In the genomic region with DNA sequence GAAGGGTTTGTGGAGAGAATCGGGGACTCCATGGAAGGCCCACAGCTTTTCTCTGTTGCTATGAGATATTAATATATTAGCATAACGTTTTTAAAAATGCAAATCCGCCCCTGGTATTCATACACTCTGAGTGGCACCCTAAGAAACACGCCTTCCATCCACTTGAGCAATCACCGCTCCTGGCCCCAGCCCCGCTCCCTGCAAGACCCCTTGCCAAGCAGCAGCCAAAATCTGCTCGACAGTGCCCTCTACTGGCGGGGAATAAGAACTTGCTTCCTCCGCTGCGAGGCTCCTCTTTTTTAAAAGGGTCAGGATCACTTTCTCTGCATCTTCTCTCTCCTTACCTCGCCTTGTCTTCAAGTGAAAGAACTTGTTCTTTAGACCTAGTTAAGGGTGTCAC, we compare ENCODE assay signal across 8 mouse cellular contexts.
DNase-seq lines count a peak whose midpoint lies in the region; ATAC-seq and TF ChIP-seq lines count a peak whose summit lies in the region.

No protein-coding gene starts in this region.

- H3K4me3 ChIP-seq in hindbrain, postnatal 0 days (ENCODE audit: low read length): no peak overlapping the region
- peak overlapping the region; percentile 36 for H3K4me3 ChIP-seq in limb, embryonic 12.5 days (replicated peaks)
- no peak overlapping the region for H3K4me3 ChIP-seq in midbrain, embryonic 14.5 days (replicated peaks; ENCODE audit: low read depth, low read length)

- H3K4me2 ChIP-seq in hindbrain, postnatal 0 days (ENCODE audit: low read depth, low read length): no peak overlapping the region
- H3K4me2 ChIP-seq in limb, embryonic 12.5 days: peak overlapping the region; percentile 55
- H3K4me2 ChIP-seq in midbrain, embryonic 14.5 days (ENCODE audit: low read length): no peak overlapping the region; the same call in 1 of the 2 replicates

- 0 out of 2 replicates have a peak, but pooled peaks cover 5% of the 10 kb centered on the region for H3K4me1 ChIP-seq in hindbrain, postnatal 0 days (ENCODE audit: insufficient read depth, low read length)
- H3K4me1 ChIP-seq in limb, embryonic 12.5 days (replicated peaks): peaks cover 64% of the 10 kb centered on the region
- peaks cover 22% of the 10 kb centered on the region for H3K4me1 ChIP-seq in midbrain, embryonic 14.5 days (ENCODE audit: control insufficient read depth, insufficient read depth, low read length)

- peak; percentile 88 for TF ChIP-seq CTCF in hindbrain, postnatal 0 days (IDR thresholded peaks at IDR 0.05; ENCODE audit: low read depth)

- peak; percentile 65; the same call in 1 of the 2 replicates for ATAC-seq in hindbrain, postnatal 0 days
- ATAC-seq in limb, embryonic 12.5 days (ENCODE audit: insufficient number of reproducible peaks, insufficient read depth, low FRiP score, low TSS enrichment, low read depth): no peak
- peak; percentile 74 for ATAC-seq in midbrain, embryonic 14.5 days (ENCODE audit: low FRiP score, low TSS enrichment)
- no peak; the same call in 1 of the 2 replicates for ATAC-seq in erythroblast, adult 5-6 weeks (replicated peaks; ENCODE audit: low FRiP score, poor library complexity, severe bottlenecking)

- no peaks in the 10 kb centered on the region for H3K36me3 ChIP-seq in hindbrain, postnatal 0 days (ENCODE audit: insufficient read depth, low read length)
- H3K36me3 ChIP-seq in limb, embryonic 12.5 days: no peaks in the 10 kb centered on the region
- H3K36me3 ChIP-seq in midbrain, embryonic 14.5 days (ENCODE audit: control insufficient read depth, insufficient read depth, low read length): no peaks in the 10 kb centered on the region

- no peak overlapping the region for H3K9ac ChIP-seq in hindbrain, postnatal 0 days (replicated peaks; ENCODE audit: low read length)
- peak overlapping the region; percentile 53 for H3K9ac ChIP-seq in limb, embryonic 12.5 days (replicated peaks)
- no peak overlapping the region for H3K9ac ChIP-seq in midbrain, embryonic 14.5 days (replicated peaks; ENCODE audit: low read length)

- peak; percentile 46 to 84 for DNase-seq in adrenal gland, adult (ENCODE audit: inconsistent age in 2 of 2, low spot score in 1 of 2)
- DNase-seq in cerebellum, postnatal 4 days (ENCODE audit: low spot score in 2 of 2): peak; percentile 75 to 91
- peak; percentile 5 to 14 for DNase-seq in gastrocnemius, adult 8-10 months (ENCODE audit: low spot score in 2 of 2)
- peak; percentile 93 for DNase-seq in hindbrain, postnatal 0 days (ENCODE audit: low spot score)
- DNase-seq in midbrain, embryonic 14.5 days: peak; percentile 93
- DNase-seq in spleen, postnatal 14 days (ENCODE audit: low spot score in 2 of 2): peak; percentile 57 to 67

- H3K27ac ChIP-seq in hindbrain, postnatal 0 days: no peak overlapping the region
- H3K27ac ChIP-seq in limb, embryonic 12.5 days: peak overlapping the region; percentile 89
- H3K27ac ChIP-seq in midbrain, embryonic 14.5 days (replicated peaks; ENCODE audit: low read depth, low read length): no peak overlapping the region

- WGBS in hindbrain, postnatal 0 days: 14% methylated on average over 11 of the region's 11 CpGs
- WGBS in limb, embryonic 12.5 days: 6% methylated on average over 11 of the region's 11 CpGs
- 7% methylated on average over 11 of the region's 11 CpGs for WGBS in midbrain, embryonic 14.5 days

- H3K27me3 ChIP-seq in hindbrain, postnatal 0 days (ENCODE audit: insufficient read depth, low read length): no peaks in the 10 kb centered on the region
- no peaks in the 10 kb centered on the region for H3K27me3 ChIP-seq in limb, embryonic 12.5 days
- H3K27me3 ChIP-seq in midbrain, embryonic 14.5 days (ENCODE audit: control insufficient read depth, insufficient read depth, low read length): no peaks in the 10 kb centered on the region

- no peaks in the 10 kb centered on the region for H3K9me3 ChIP-seq in hindbrain, postnatal 0 days (ENCODE audit: low read length)
- H3K9me3 ChIP-seq in limb, embryonic 12.5 days: no peaks in the 10 kb centered on the region
- H3K9me3 ChIP-seq in midbrain, embryonic 14.5 days (ENCODE audit: control insufficient read depth, low read length): no peaks in the 10 kb centered on the region

Comparison
In these comparisons a context has a peak if more than half of its experiments do, and no peak if none do; other contexts are left out.
1. DNase-seq: peak in every context shown above with its lines; median percentile 93 in hindbrain, postnatal 0 days; 93 in midbrain, embryonic 14.5 days; 83 in cerebellum, postnatal 4 days; 65 in adrenal gland, adult; 62 in spleen, postnatal 14 days; 10 in gastrocnemius, adult 8-10 months.
2. ATAC-seq: peak in hindbrain, postnatal 0 days (single experiment) and midbrain, embryonic 14.5 days (single experiment); none in limb, embryonic 12.5 days (single experiment) and erythroblast, adult 5-6 weeks (single experiment).